ENCODE assay signal across 8 mouse cellular contexts in genomic region chr11:6154211-6154701, GRCm38 (mm10). TPM values are rescaled to one million over a fixed set of nuclear protein-coding genes. Genes with fewer than 3 reads are reported as not detected.
DNase-seq lines count a peak whose midpoint lies in the region; ATAC-seq and TF ChIP-seq lines count a peak whose summit lies in the region.
"Had no signal": no experiment of that assay in that cellular context is flagged by ENCODE, and none has a peak within 500 bp of the region (broad histone marks: within the 10 kb centered on the region; RNA-seq: fewer than 3 reads in every experiment).

No protein-coding gene starts in this region.

- H3K36me3 ChIP-seq in hindbrain, postnatal 0 days (ENCODE audit: insufficient read depth, low read length), result 0 out of 2 replicates have a peak, but pooled peaks cover under 1% of the 10 kb centered on the region
- H3K36me3 ChIP-seq in hindbrain, embryonic 10.5 days, result peaks cover 14% of the 10 kb centered on the region

- 0 out of 2 replicates have a peak, but pooled peaks cover 7% of the 10 kb centered on the region for H3K4me1 ChIP-seq in hindbrain, postnatal 0 days (ENCODE audit: insufficient read depth, low read length)
- H3K4me1 ChIP-seq in hindbrain, embryonic 10.5 days (replicated peaks), result 0 out of 2 replicates have a peak, but pooled peaks cover 6% of the 10 kb centered on the region

- no peak overlapping the region for H3K9ac ChIP-seq in hindbrain, postnatal 0 days (replicated peaks; ENCODE audit: low read length)

- TF ChIP-seq CTCF in hindbrain, postnatal 0 days (IDR thresholded peaks at IDR 0.05; ENCODE audit: low read depth), result no peak

- H3K4me2 ChIP-seq in hindbrain, postnatal 0 days (ENCODE audit: low read depth, low read length), result no peak overlapping the region

- no peak for DNase-seq in hindbrain, postnatal 0 days (ENCODE audit: low spot score)
- DNase-seq in hindbrain, embryonic 10.5 days (ENCODE audit: low spot score), result no peak
- DNase-seq in brain, adult 2 months (ENCODE audit: low read depth, low spot score), result peak; percentile 93
- peak; percentile 43 to 60 for DNase-seq in frontal cortex, postnatal 36 days (ENCODE audit: low spot score in 2 of 2)
- DNase-seq in right cerebral cortex, postnatal 25 days, result peak; percentile 52
- no peak for DNase-seq in kidney, adult 8-10 months
- DNase-seq: midbrain, embryonic 14.5 days had no signal

- H3K9me3 ChIP-seq in hindbrain, postnatal 0 days (ENCODE audit: low read length), result no peaks in the 10 kb centered on the region
- H3K9me3 ChIP-seq in hindbrain, embryonic 10.5 days, result no peaks in the 10 kb centered on the region

- no peaks in the 10 kb centered on the region for H3K27me3 ChIP-seq in hindbrain, postnatal 0 days (ENCODE audit: insufficient read depth, low read length)
- no peaks in the 10 kb centered on the region for H3K27me3 ChIP-seq in hindbrain, embryonic 10.5 days (ENCODE audit: insufficient read depth, poor library complexity, severe bottlenecking)

- no peak overlapping the region for H3K4me3 ChIP-seq in hindbrain, postnatal 0 days (ENCODE audit: low read length)
- H3K4me3 ChIP-seq in hindbrain, embryonic 10.5 days, result no peak overlapping the region

- 47% methylated on average over 3 of the region's 3 CpGs for WGBS in hindbrain, postnatal 0 days
- WGBS in hindbrain, embryonic 10.5 days, result 77% methylated on average over 3 of the region's 3 CpGs

- H3K27ac ChIP-seq in hindbrain, postnatal 0 days, result peak overlapping the region; percentile 29; the same call in 1 of the 2 replicates
- H3K27ac ChIP-seq in hindbrain, embryonic 10.5 days, result no peak overlapping the region

- ATAC-seq in hindbrain, postnatal 0 days, result no peak
- no peak for ATAC-seq in erythroblast, adult 5-6 weeks (replicated peaks; ENCODE audit: low FRiP score, poor library complexity, severe bottlenecking)

RNA-seq across cellular contexts. Expression of gene A730071L15Rik, which starts 45.6 kb away (rescaled TPM):
- 0.18 TPM in 1 of 2 replicates, not detected in the other for total RNA-seq in hindbrain, postnatal 0 days (2014; rRNA removed)
- polyA plus RNA-seq in hindbrain, postnatal 0 days (2015; fragmentation: Nextera tagmentation; extraction: Ambion mirVana), result 0.54 and 0.58 TPM in 2 replicates
- 0.41 and 0.54 TPM in 2 replicates for polyA plus RNA-seq in hindbrain, embryonic 10.5 days (2016; fragmentation: Nextera tagmentation; extraction: Ambion mirVana)
- not detected in 2 replicates for total RNA-seq in erythroblast, adult 5-6 weeks (2015; ENCODE audit: low replicate concordance)
- not detected in 2 replicates for total RNA-seq in erythroblast, adult 5-6 weeks (2017; ENCODE audit: low replicate concordance)

RNA-seq across cellular contexts. Expression of gene Nudcd3, which starts 46.0 kb away (rescaled TPM):
- total RNA-seq in hindbrain, postnatal 0 days (2014; rRNA removed), result 57.3 and 66.7 TPM in 2 replicates
- polyA plus RNA-seq in hindbrain, postnatal 0 days (2015; fragmentation: Nextera tagmentation; extraction: Ambion mirVana), result 63.0 and 63.6 TPM in 2 replicates
- polyA plus RNA-seq in hindbrain, embryonic 10.5 days (2016; fragmentation: Nextera tagmentation; extraction: Ambion mirVana), result 45.1 and 49.0 TPM in 2 replicates
- 3.8 and 11.7 TPM in 2 replicates for total RNA-seq in erythroblast, adult 5-6 weeks (2015; ENCODE audit: low replicate concordance)
- 7.8 and 8.1 TPM in 2 replicates for total RNA-seq in erythroblast, adult 5-6 weeks (2017; ENCODE audit: low replicate concordance)

Comparison
In these comparisons a context has a peak if more than half of its experiments do, and no peak if none do; other contexts are left out.
1. DNase-seq: peak in brain, adult 2 months (single experiment), frontal cortex, postnatal 36 days (2 of 2) and right cerebral cortex, postnatal 25 days (single experiment); none in hindbrain, postnatal 0 days (single experiment), hindbrain, embryonic 10.5 days (single experiment) and kidney, adult 8-10 months (0 of 2).